Mouse (Mus musculus): ENCODE results near the gene Sox13. TPM values are rescaled to one million over a fixed set of nuclear protein-coding genes. Genes with fewer than 3 reads are reported as not detected.

Sox13 gene
- polyA plus RNA-seq, 1 experiment: 1.6 TPM

DNA sequence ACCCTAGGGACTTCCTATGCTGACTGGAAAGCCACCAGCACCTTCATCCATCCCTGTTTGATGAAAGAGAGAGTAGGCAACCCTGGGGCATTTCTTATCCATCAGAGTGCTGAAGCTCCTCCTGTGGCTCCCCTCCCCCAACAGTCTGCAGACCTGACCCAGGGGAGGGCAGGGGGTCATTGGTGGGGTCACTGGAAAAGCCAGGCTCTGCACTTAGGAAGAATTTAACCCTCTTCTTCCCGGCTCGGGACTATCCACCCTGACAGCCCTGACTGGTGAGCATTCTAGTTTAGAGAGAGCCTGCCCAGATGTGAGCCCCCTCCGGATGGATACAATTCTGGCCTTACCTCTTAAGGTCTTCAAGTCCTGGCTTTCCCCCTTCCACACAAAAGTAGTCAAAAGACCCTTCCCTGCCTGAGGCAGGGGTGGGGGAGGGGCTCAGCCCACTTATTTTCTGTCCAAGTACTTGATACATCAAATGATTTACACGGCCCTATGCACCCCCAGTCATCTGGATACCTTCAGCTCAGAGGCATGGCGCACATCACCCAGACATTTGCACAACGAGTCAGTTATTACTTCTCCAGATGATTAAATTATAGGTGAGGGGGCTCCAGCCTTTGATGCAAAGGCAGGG is 15.2 kb downstream of the Sox13 start:
- H3K27ac ChIP-seq (ENCODE audit: insufficient read depth, low read length): no peak overlapping the region
- no peak overlapping the region for H3K4me3 ChIP-seq (ENCODE audit: insufficient read depth, low read length)
- H3K4me1 ChIP-seq (ENCODE audit: control insufficient read depth, insufficient read depth, low read length): no peaks in the 10 kb centered on the region
- TF ChIP-seq POLR2A (IDR thresholded peaks at IDR 0.05; ENCODE audit: low read depth, low read length) (no peak), CTCF (IDR thresholded peaks at IDR 0.05; ENCODE audit: borderline replicate concordance, insufficient read depth, low read length) (no peak)

GRCm38 (mm10) chr1:133408321-133408720 is 15.9 kb downstream of the Sox13 start:
- no peak overlapping the region for H3K27ac ChIP-seq (ENCODE audit: insufficient read depth, low read length)
- no peaks in the 10 kb centered on the region for H3K4me1 ChIP-seq (ENCODE audit: control insufficient read depth, insufficient read depth, low read length)
- H3K4me3 ChIP-seq (ENCODE audit: insufficient read depth, low read length): no peak overlapping the region
- TF ChIP-seq CTCF (IDR thresholded peaks at IDR 0.05; ENCODE audit: borderline replicate concordance, insufficient read depth, low read length): no peak
- no peak for TF ChIP-seq POLR2A (IDR thresholded peaks at IDR 0.05; ENCODE audit: low read depth, low read length)

DNA sequence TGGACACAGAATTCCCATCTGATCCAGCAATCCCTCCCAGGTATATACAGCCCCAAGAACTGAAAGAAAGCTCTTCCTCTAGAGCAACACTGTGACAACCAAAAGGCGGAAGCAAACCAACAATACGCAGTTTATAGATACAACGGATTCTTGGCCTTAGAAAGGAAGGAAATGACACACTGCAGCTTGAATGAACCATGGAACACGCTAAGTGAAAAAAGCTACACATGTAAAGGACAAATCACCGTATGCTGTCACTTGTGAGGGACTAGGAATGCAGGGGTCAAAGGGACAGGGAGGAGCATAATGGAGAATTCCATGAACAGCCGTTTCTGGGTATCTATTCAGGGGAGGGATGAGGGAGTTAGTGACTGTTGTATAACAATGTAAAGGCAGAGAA is 16.7 kb downstream of the Sox13 start:
- TF ChIP-seq POLR2A (IDR thresholded peaks at IDR 0.05; ENCODE audit: low read depth, low read length): no peak
- TF ChIP-seq CTCF (IDR thresholded peaks at IDR 0.05; ENCODE audit: borderline replicate concordance, insufficient read depth, low read length): no peak
- Histone ChIP-seq H3K4me1 (ENCODE audit: control insufficient read depth, insufficient read depth, low read length) (no peaks in the 10 kb centered on the region), H3K27ac (ENCODE audit: insufficient read depth, low read length) (no peak overlapping the region)

GRCm38 (mm10) chr1:133406614-133407013 is 17.6 kb downstream of the Sox13 start:
- Histone ChIP-seq H3K27ac (ENCODE audit: insufficient read depth, low read length) (no peak overlapping the region), H3K4me3 (ENCODE audit: insufficient read depth, low read length) (no peak overlapping the region), H3K4me1 (ENCODE audit: control insufficient read depth, insufficient read depth, low read length) (no peaks in the 10 kb centered on the region)
- no peak for TF ChIP-seq POLR2A (IDR thresholded peaks at IDR 0.05; ENCODE audit: low read depth, low read length)
- TF ChIP-seq CTCF (IDR thresholded peaks at IDR 0.05; ENCODE audit: borderline replicate concordance, insufficient read depth, low read length): no peak

More for the DNA sequence above, 16.7 kb downstream of the Sox13 start:
- H3K4me3 ChIP-seq (ENCODE audit: insufficient read depth, low read length): no peak overlapping the region

DNA sequence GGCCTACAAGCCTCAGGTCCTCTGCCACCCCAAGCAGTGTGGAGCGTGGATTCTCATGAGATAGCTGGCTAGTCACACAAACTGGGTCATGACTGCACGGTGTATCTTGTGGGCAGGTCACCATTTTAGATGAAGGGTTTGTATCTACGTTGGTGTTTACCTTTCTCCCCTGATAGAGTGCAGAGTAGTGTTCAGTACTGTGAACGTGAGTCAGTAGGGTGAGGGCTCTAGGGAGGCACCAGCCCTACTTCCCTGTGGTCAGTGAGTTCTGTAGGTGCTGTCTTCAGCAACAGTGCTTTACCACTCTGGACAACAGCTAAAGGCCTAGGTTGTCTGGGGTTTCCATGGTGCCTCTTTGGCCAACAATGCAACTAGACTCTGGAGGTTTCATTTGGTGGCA is 20.2 kb downstream of the Sox13 start:
- TF ChIP-seq CTCF (IDR thresholded peaks at IDR 0.05; ENCODE audit: borderline replicate concordance, insufficient read depth, low read length) (no peak), POLR2A (IDR thresholded peaks at IDR 0.05; ENCODE audit: low read depth, low read length) (no peak)
- Histone ChIP-seq H3K4me3 (ENCODE audit: insufficient read depth, low read length) (no peak overlapping the region), H3K27ac (ENCODE audit: insufficient read depth, low read length) (no peak overlapping the region), H3K4me1 (ENCODE audit: control insufficient read depth, insufficient read depth, low read length) (no peaks in the 10 kb centered on the region)

- TF ChIP-seq POLR2A (IDR thresholded peaks at IDR 0.05; ENCODE audit: low read depth, low read length): no peak
- no peak for TF ChIP-seq CTCF (IDR thresholded peaks at IDR 0.05; ENCODE audit: borderline replicate concordance, insufficient read depth, low read length)
- Histone ChIP-seq H3K27ac (ENCODE audit: insufficient read depth, low read length) (no peak overlapping the region), H3K4me3 (ENCODE audit: insufficient read depth, low read length) (no peak overlapping the region)
These were observed 24.0 kb downstream of the Sox13 start for GRCm38 (mm10) chr1:133400014-133400725.

GRCm38 (mm10) chr1:133397483-133398237 is 26.5 kb downstream of the Sox13 start:
- TF ChIP-seq CTCF (IDR thresholded peaks at IDR 0.05; ENCODE audit: borderline replicate concordance, insufficient read depth, low read length) (no peak), POLR2A (IDR thresholded peaks at IDR 0.05; ENCODE audit: low read depth, low read length) (no peak)
- no peak overlapping the region for H3K4me3 ChIP-seq (ENCODE audit: insufficient read depth, low read length)
- no peaks in the 10 kb centered on the region for H3K4me1 ChIP-seq (ENCODE audit: control insufficient read depth, insufficient read depth, low read length)
- no peak overlapping the region for H3K27ac ChIP-seq (ENCODE audit: insufficient read depth, low read length)

More at GRCm38 (mm10) chr1:133400014-133400725, 24.0 kb downstream of the Sox13 start:
- no peaks in the 10 kb centered on the region for H3K4me1 ChIP-seq (ENCODE audit: control insufficient read depth, insufficient read depth, low read length)

DNA sequence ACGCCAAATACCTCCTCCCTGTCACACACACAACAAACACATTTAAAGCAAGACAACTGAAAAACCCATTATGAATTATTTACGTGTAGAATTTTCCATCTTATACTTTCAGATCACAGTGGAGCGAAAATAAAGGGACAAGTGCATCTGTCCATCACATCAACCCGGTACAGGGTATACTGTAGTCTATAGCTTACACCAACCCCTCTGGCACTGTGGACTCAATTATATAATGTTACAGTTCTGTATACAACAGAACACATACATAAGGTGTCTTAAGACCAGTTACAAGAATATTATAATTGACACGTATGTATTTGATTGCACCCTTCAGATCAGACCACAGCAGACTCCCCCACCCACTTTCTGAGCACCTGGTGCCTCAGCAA is 27.1 kb downstream of the Sox13 start:
- Histone ChIP-seq H3K4me3 (ENCODE audit: insufficient read depth, low read length) (no peak overlapping the region), H3K27ac (ENCODE audit: insufficient read depth, low read length) (no peak overlapping the region)

GRCm38 (mm10) chr1:133396693-133397092 is 27.5 kb downstream of the Sox13 start:
- H3K4me1 ChIP-seq (ENCODE audit: control insufficient read depth, insufficient read depth, low read length): no peaks in the 10 kb centered on the region
- no peak overlapping the region for H3K4me3 ChIP-seq (ENCODE audit: insufficient read depth, low read length)
- no peak for TF ChIP-seq CTCF (IDR thresholded peaks at IDR 0.05; ENCODE audit: borderline replicate concordance, insufficient read depth, low read length)
- TF ChIP-seq POLR2A (IDR thresholded peaks at IDR 0.05; ENCODE audit: low read depth, low read length): no peak
- H3K27ac ChIP-seq (ENCODE audit: insufficient read depth, low read length): no peak overlapping the region

More for the DNA sequence above, 27.1 kb downstream of the Sox13 start:
- H3K4me1 ChIP-seq (ENCODE audit: control insufficient read depth, insufficient read depth, low read length): no peaks in the 10 kb centered on the region
- TF ChIP-seq POLR2A (IDR thresholded peaks at IDR 0.05; ENCODE audit: low read depth, low read length): no peak
- no peak for TF ChIP-seq CTCF (IDR thresholded peaks at IDR 0.05; ENCODE audit: borderline replicate concordance, insufficient read depth, low read length)

All from embryonic fibroblast, embryonic 13.5 days (primary cell).